Mouse (Mus musculus) intestine, postnatal 0 days (tissue): ENCODE results near the gene Olfr818. TPM values are rescaled to one million over a fixed set of nuclear protein-coding genes. Genes with fewer than 3 reads are reported as not detected.
"Not testable (repeated sequence)": the region's sequence is repeated elsewhere in the genome, so short reads cannot be mapped to it uniquely, and the experiment has no call there.

Experiments
- ATAC-seq: fragments of 200-750 bp; cut with Nextera tagmentation; 2 replicates; pipeline ENCODE4 v1.8.0; 2017; ENCODE audit warnings: mild to moderate bottlenecking, moderate TSS enrichment, moderate library complexity
- H3K27ac ChIP-seq: fragments of 300-500 bp; sonication (generic); 2 replicates; pipeline ENCODE4 v1.5.1; 2014; ENCODE audit warnings: mild to moderate bottlenecking, low read depth, low read length, moderate library complexity
- H3K27me3 ChIP-seq: fragments of 300-500 bp; sonication (generic); replicated peaks from 2 replicates; pipeline ENCODE4 v1.6.1; 2014; ENCODE audit warnings: low read length, mixed read lengths; ENCODE audit not compliant: control insufficient read depth, insufficient read depth
- H3K36me3 ChIP-seq: fragments of 300-500 bp; sonication (generic); 2 replicates; pipeline ENCODE4 v1.6.1; 2014; ENCODE audit warnings: mild to moderate bottlenecking, moderate library complexity; ENCODE audit not compliant: control insufficient read depth, insufficient read depth
- H3K4me1 ChIP-seq: fragments of 300-500 bp; sonication (generic); replicated peaks from 2 replicates; pipeline ENCODE4 v1.6.1; 2014; ENCODE audit warnings: antibody characterized with exemption, low read length, mixed read lengths; ENCODE audit not compliant: control insufficient read depth, insufficient read depth
- H3K4me2 ChIP-seq: fragments of 300-500 bp; sonication (generic); replicated peaks from 2 replicates; pipeline ENCODE4 v1.6.1; 2014; ENCODE audit warnings: low read depth, mild to moderate bottlenecking, moderate library complexity
- H3K4me3 ChIP-seq: fragments of 300-500 bp; sonication (generic); 2 replicates; pipeline ENCODE4 v1.5.1; 2014; ENCODE audit warnings: low read depth, low read length
- H3K9ac ChIP-seq: fragments of 300-500 bp; sonication (generic); 2 replicates; pipeline ENCODE4 v1.6.1; 2014; ENCODE audit warnings: mild to moderate bottlenecking, low read depth, low read length
- H3K9me3 ChIP-seq: fragments of 300-500 bp; sonication (generic); 2 replicates; pipeline ENCODE4 v1.6.1; 2016; ENCODE audit warnings: mixed run types; ENCODE audit not compliant: control insufficient read depth
- CTCF ChIP-seq: sonication (generic); IDR thresholded peaks from 2 replicates; pipeline ENCODE4 v1.5.1; 2016; ENCODE audit warnings: low read depth, mild to moderate bottlenecking, control low read depth, antibody characterized with exemption, moderate library complexity
- WGBS: fragments of 180-500 bp; shearing (Covaris S2); extraction: QIAGEN DNeasy Blood & Tissue Kit; methylation state at CpG from one replicate; pipeline ENCODE4 v1.1.7; 2014; 5-methylcytosine and 5-hydroxymethylcytosine counted together
- polyA plus RNA-seq: library from polyadenylated mRNA; unstranded; fragments of >200 nt; fragmentation: Nextera tagmentation; extraction: Ambion mirVana; gene quantifications from 2 replicates; pipeline ENCODE4 v1.2.1, GENCODE M21; 2015

Olfr818 gene
- polyA plus RNA-seq: not detected in 2 replicates

DNA sequence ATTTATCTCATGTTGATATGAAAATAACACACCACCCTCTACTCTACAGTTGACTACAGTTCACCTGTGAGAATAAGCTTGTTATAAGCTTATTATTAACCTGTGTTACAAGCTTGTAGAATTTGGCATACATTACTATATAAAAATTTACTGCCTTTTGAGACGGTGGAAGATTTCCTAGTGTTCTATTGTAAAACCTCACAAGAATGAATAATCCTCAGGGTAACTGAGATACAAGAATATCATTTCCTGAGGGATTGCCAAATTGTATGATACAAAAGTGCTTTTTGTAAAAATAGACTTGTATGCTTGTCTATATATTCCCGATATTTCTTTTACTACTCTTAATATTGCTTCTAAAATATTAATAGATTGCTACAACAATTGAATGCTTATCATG, at the start of gene Olfr818:
Gene Olfr818 (minus strand): TSS at position 101 of the 400 bp plus-strand sequence.
- Histone ChIP-seq H3K27me3 (no peaks in the 10 kb centered on the region), H3K9me3 (no peaks in the 10 kb centered on the region), H3K4me1 (no peaks in the 10 kb centered on the region), H3K36me3 (no peaks in the 10 kb centered on the region), H3K27ac (no peak within 1 kb of the TSS), H3K4me3 (no peak within 1 kb of the TSS), H3K4me2 (no peak within 1 kb of the TSS), H3K9ac (no peak within 1 kb of the TSS)
- 85% methylated on average over 2 of the region's 2 CpGs for WGBS
- TF ChIP-seq CTCF: no peak
- ATAC-seq: no peak

DNA sequence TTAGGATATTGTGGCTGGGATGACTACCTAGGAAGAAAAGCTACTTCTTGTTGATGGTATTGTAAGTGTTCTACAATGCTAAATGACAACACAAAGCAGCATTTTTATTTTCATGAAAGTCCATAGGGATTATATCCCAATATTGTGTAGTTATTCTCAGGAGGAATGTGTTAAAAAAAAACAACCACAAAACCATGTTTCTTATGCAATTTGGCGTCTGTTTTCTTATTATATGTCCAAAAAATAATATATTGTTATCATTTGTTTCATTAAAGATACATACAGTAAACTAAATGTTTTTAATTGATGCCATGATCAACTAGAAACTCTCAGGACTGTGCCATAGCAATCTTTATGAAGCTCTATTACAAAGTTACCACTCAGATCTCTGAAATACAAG, 36.1 kb upstream of the Olfr818 start, which contains the start of gene Gm10310:
Gene Gm10310 (minus strand): TSS at position 101 of the 400 bp plus-strand sequence.
- H3K36me3 ChIP-seq, H3K9me3 ChIP-seq, H3K4me1 ChIP-seq, H3K4me3 ChIP-seq, H3K27ac ChIP-seq, H3K4me2 ChIP-seq, H3K9ac ChIP-seq, ATAC-seq, H3K27me3 ChIP-seq: not testable (repeated sequence)
- WGBS: no CpG with 5 or more reads among the region's 1 CpGs

DNA sequence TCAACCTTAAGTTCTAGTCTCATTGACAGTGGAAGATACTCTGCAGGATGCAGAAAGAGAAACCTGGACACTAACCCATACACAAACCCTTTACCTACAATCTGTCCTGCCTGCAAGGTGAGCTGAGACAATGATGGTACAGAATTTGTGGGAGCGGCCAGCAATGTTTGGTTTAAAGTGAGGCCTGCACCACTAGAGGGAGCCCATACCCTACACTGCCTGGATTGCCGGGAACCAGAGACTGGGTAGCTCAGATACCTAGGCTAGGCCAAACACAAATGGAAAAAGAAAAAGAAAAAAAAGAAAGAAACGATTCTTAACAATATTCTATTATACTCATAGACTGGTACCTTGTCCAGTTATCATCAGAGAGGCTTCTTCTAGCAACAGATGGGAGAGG, 33.0 kb upstream of the Olfr818 start:
- not testable (repeated sequence) for H3K9me3 ChIP-seq, H3K36me3 ChIP-seq, ATAC-seq, H3K4me1 ChIP-seq, H3K4me2 ChIP-seq, H3K27ac ChIP-seq, H3K9ac ChIP-seq, H3K27me3 ChIP-seq, H3K4me3 ChIP-seq
- no CpG with 5 or more reads among the region's 3 CpGs for WGBS

GRCm38 (mm10) chr10:129976040-129976439, 27.1 kb upstream of the Olfr818 start, which contains the start of gene Olfr247:
Gene Olfr247, minus strand, starts transcription at chr10:129976140.
- H3K9ac ChIP-seq, H3K27ac ChIP-seq, H3K9me3 ChIP-seq, H3K36me3 ChIP-seq, H3K4me2 ChIP-seq, ATAC-seq, H3K4me3 ChIP-seq, H3K4me1 ChIP-seq, H3K27me3 ChIP-seq: not testable (repeated sequence)
- WGBS: no CpG with 5 or more reads among the region's 2 CpGs

- H3K4me2 ChIP-seq, H3K27ac ChIP-seq, H3K9ac ChIP-seq, H3K36me3 ChIP-seq, ATAC-seq, H3K4me3 ChIP-seq, H3K27me3 ChIP-seq, H3K4me1 ChIP-seq, H3K9me3 ChIP-seq: not testable (repeated sequence)
- WGBS: no CpG with 5 or more reads among the region's 3 CpGs
These were observed 24.1 kb upstream of the Olfr818 start for GRCm38 (mm10) chr10:129972994-129973393.

- ATAC-seq, H3K4me2 ChIP-seq: not testable (repeated sequence)
- 76% methylated on average over 2 of the region's 2 CpGs for WGBS
These were observed 18.3 kb upstream of the Olfr818 start, which contains the start of gene Olfr819 for GRCm38 (mm10) chr10:129967166-129967565. Gene Olfr819, minus strand, starts transcription at chr10:129967266.

DNA sequence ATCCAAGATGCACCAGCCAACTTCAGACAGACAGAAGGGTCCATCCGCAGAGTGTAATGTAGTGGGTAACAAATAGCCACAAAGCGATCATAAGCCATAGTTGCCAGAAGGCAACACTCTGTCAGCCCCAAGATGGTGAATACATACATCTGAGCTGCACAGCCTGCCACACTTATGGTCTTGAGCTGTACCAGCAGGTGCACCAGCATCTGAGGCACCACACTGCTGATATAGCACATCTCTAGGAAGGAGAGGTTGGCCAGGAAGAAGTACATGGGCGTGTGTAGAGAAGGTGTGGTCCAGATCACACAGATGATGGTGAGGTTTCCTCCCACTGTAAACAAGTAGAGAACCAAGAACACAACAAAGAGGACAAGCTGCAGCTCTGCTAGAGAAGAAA, 17.3 kb upstream of the Olfr818 start:
- ATAC-seq, H3K4me1 ChIP-seq, H3K9me3 ChIP-seq, H3K4me2 ChIP-seq, H3K27ac ChIP-seq, H3K4me3 ChIP-seq, H3K36me3 ChIP-seq, H3K9ac ChIP-seq, H3K27me3 ChIP-seq: not testable (repeated sequence)
- WGBS: 93% methylated on average over 2 of the region's 3 CpGs

More at GRCm38 (mm10) chr10:129967166-129967565, 18.3 kb upstream of the Olfr818 start, which contains the start of gene Olfr819:
- not testable (repeated sequence) for H3K9me3 ChIP-seq, H3K36me3 ChIP-seq, H3K27ac ChIP-seq, H3K4me3 ChIP-seq, H3K9ac ChIP-seq, H3K27me3 ChIP-seq, H3K4me1 ChIP-seq
